Comparison of ENCODE assay signal across 11 mouse cellular contexts in genomic region chr12:53768392-53768791, GRCm38 (mm10).
DNase-seq lines count a peak whose midpoint lies in the region; ATAC-seq and TF ChIP-seq lines count a peak whose summit lies in the region.
"Had no signal": no experiment of that assay in that cellular context is flagged by ENCODE, and none has a peak within 500 bp of the region (broad histone marks: within the 10 kb centered on the region; RNA-seq: fewer than 3 reads in every experiment).

No protein-coding gene starts in this region.

- TF ChIP-seq CTCF in gastrocnemius, adult 2 months (IDR thresholded peaks at IDR 0.05), result no peak

- peak overlapping the region; percentile 57 for H3K27ac ChIP-seq in gastrocnemius, adult 2 months
- no peak overlapping the region for H3K27ac ChIP-seq in intestine, embryonic 15.5 days
- H3K27ac ChIP-seq in limb, embryonic 14.5 days (replicated peaks; ENCODE audit: low read depth, low read length), result no peak overlapping the region
- H3K27ac ChIP-seq: liver, embryonic 13.5 days; stomach, embryonic 15.5 days had no signal

- peak overlapping the region; percentile 62 for H3K4me3 ChIP-seq in gastrocnemius, adult 2 months
- H3K4me3 ChIP-seq in intestine, embryonic 15.5 days (replicated peaks), result no peak overlapping the region
- H3K4me3 ChIP-seq in limb, embryonic 14.5 days (replicated peaks; ENCODE audit: low read length), result no peak overlapping the region
- H3K4me3 ChIP-seq: liver, embryonic 13.5 days; stomach, embryonic 15.5 days had no signal

- no peaks in the 10 kb centered on the region for H3K27me3 ChIP-seq in intestine, embryonic 15.5 days (replicated peaks)
- H3K27me3 ChIP-seq in limb, embryonic 14.5 days (ENCODE audit: control insufficient read depth, insufficient read depth, low read length), result no peaks in the 10 kb centered on the region
- H3K27me3 ChIP-seq: liver, embryonic 13.5 days; Patski; stomach, embryonic 15.5 days had no signal

- no peaks in the 10 kb centered on the region for H3K4me1 ChIP-seq in intestine, embryonic 15.5 days (replicated peaks)
- H3K4me1 ChIP-seq in limb, embryonic 14.5 days (ENCODE audit: control insufficient read depth, insufficient read depth, low read length), result peaks cover 3% of the 10 kb centered on the region; the same call in 1 of the 2 replicates
- H3K4me1 ChIP-seq: liver, embryonic 13.5 days; stomach, embryonic 15.5 days had no signal

- intact Hi-C loops in gastrocnemius, adult 2 months (cut with DNase I), result no loop called here

- no peak for ATAC-seq in intestine, embryonic 15.5 days
- no peak for ATAC-seq in limb, embryonic 14.5 days (ENCODE audit: low FRiP score, low read depth)
- ATAC-seq: Patski had no signal

- WGBS in intestine, embryonic 15.5 days, result 39% methylated on average over 11 of the region's 11 CpGs
- WGBS in limb, embryonic 14.5 days, result 49% methylated on average over 11 of the region's 11 CpGs

- H3K4me2 ChIP-seq in intestine, embryonic 15.5 days (replicated peaks), result peak overlapping the region; percentile 2; the same call in 1 of the 2 replicates
- peak overlapping the region; percentile 2; the same call in 1 of the 2 replicates for H3K4me2 ChIP-seq in limb, embryonic 14.5 days (replicated peaks; ENCODE audit: low read depth, low read length, severe bottlenecking)
- H3K4me2 ChIP-seq: liver, embryonic 13.5 days; stomach, embryonic 15.5 days had no signal

- peak; percentile 62 for DNase-seq in gastrocnemius, adult 2 months
- DNase-seq in gastrocnemius, postnatal 4 days (ENCODE audit: low spot score in 2 of 2), result no peak
- DNase-seq in adrenal gland, adult 2 months, result peak; percentile 80
- no peak for DNase-seq in limb, embryonic 14.5 days (ENCODE audit: low spot score)
- DNase-seq in urinary bladder, postnatal 4 days (ENCODE audit: low spot score in 2 of 2), result no peak
- DNase-seq in T-cell, adult 2 months (ENCODE audit: low spot score), result no peak
- no peak for DNase-seq in frontal cortex, postnatal 36 days (ENCODE audit: low spot score in 2 of 2)
- DNase-seq: liver, embryonic 13.5 days had no signal

- H3K9ac ChIP-seq in intestine, embryonic 15.5 days, result no peak overlapping the region
- H3K9ac ChIP-seq in limb, embryonic 14.5 days (ENCODE audit: low read depth, low read length, severe bottlenecking), result no peak overlapping the region
- H3K9ac ChIP-seq: liver, embryonic 13.5 days; stomach, embryonic 15.5 days had no signal

- TF ChIP-seq POLR2A in limb, embryonic 14.5 days (IDR thresholded peaks at IDR 0.05; ENCODE audit: borderline replicate concordance, extremely low read depth, insufficient read depth, insufficient read length), result no peak

- no peaks in the 10 kb centered on the region for H3K9me3 ChIP-seq in intestine, embryonic 15.5 days
- no peaks in the 10 kb centered on the region for H3K9me3 ChIP-seq in limb, embryonic 14.5 days (ENCODE audit: control insufficient read depth, low read length)
- H3K9me3 ChIP-seq: liver, embryonic 13.5 days; stomach, embryonic 15.5 days had no signal

- H3K36me3 ChIP-seq in intestine, embryonic 15.5 days, result no peaks in the 10 kb centered on the region
- H3K36me3 ChIP-seq in limb, embryonic 14.5 days (ENCODE audit: control insufficient read depth, insufficient read depth, low read length), result no peaks in the 10 kb centered on the region
- H3K36me3 ChIP-seq: liver, embryonic 13.5 days; stomach, embryonic 15.5 days had no signal

Comparison
In these comparisons a context has a peak if more than half of its experiments do, and no peak if none do; other contexts are left out.
1. DNase-seq: peak in gastrocnemius, adult 2 months (single experiment) and adrenal gland, adult 2 months (single experiment); none in gastrocnemius, postnatal 4 days (0 of 2), limb, embryonic 14.5 days (single experiment), urinary bladder, postnatal 4 days (0 of 2), T-cell, adult 2 months (single experiment) and frontal cortex, postnatal 36 days (0 of 2).